Mouse (Mus musculus) small intestine, adult 2 months (tissue): ENCODE measurements at regions not wholly inside any gene's neighbourhood (a gene's known extent, or its start where the extent isn't known, plus 50 kb on each side); places are given as distances from the start of the nearest gene placed in this dataset.

Experiments
- H3K27ac ChIP-seq: fragments of 200-500 bp; 2 replicates; pipeline ENCODE4 v1.5.1; 2012; ENCODE audit warnings: low read depth, low read length, control low read depth, inconsistent platforms; ENCODE audit not compliant: insufficient read depth
- H3K27me3 ChIP-seq: fragments of 200-500 bp; 2 replicates; pipeline ENCODE4 v1.6.1; 2012; ENCODE audit warnings: mild to moderate bottlenecking, moderate library complexity, low read length, inconsistent platforms; ENCODE audit not compliant: control insufficient read depth, insufficient read depth
- H3K36me3 ChIP-seq: fragments of 200-500 bp; 2 replicates; pipeline ENCODE4 v1.6.1; 2012; ENCODE audit warnings: mild to moderate bottlenecking, low read length, control low read depth, inconsistent platforms; ENCODE audit not compliant: control insufficient read depth, insufficient read depth
- H3K4me1 ChIP-seq: fragments of 200-500 bp; 2 replicates; pipeline ENCODE4 v1.6.1; 2012; ENCODE audit warnings: low read length, inconsistent platforms, mixed read lengths; ENCODE audit not compliant: control insufficient read depth, insufficient read depth, insufficient read length
- H3K4me3 ChIP-seq: fragments of 200-500 bp; 2 replicates; pipeline ENCODE4 v1.5.1; 2012; ENCODE audit warnings: low read depth, mild to moderate bottlenecking, control low read depth, inconsistent platforms, low read length, moderate library complexity
- CTCF ChIP-seq: fragments of 200-500 bp; IDR thresholded peaks from 2 replicates; pipeline ENCODE4 v1.5.1; 2012; ENCODE audit warnings: low read depth, mild to moderate bottlenecking, control low read depth, inconsistent platforms, low read length, moderate library complexity, mixed read lengths; ENCODE audit not compliant: insufficient replicate concordance, insufficient read length; ENCODE audit errors: extremely low read depth
- POLR2A ChIP-seq: fragments of 200-500 bp; IDR thresholded peaks from 2 replicates; pipeline ENCODE4 v1.6.1; 2012; ENCODE audit warnings: low read depth, mild to moderate bottlenecking, control low read depth, inconsistent platforms, low read length, moderate library complexity
- WGBS: fragments of 180-500 bp; shearing (Covaris S2); methylation state at CpG from one replicate; pipeline ENCODE4 v1.1.7; 2018; 5-methylcytosine and 5-hydroxymethylcytosine counted together

DNA sequence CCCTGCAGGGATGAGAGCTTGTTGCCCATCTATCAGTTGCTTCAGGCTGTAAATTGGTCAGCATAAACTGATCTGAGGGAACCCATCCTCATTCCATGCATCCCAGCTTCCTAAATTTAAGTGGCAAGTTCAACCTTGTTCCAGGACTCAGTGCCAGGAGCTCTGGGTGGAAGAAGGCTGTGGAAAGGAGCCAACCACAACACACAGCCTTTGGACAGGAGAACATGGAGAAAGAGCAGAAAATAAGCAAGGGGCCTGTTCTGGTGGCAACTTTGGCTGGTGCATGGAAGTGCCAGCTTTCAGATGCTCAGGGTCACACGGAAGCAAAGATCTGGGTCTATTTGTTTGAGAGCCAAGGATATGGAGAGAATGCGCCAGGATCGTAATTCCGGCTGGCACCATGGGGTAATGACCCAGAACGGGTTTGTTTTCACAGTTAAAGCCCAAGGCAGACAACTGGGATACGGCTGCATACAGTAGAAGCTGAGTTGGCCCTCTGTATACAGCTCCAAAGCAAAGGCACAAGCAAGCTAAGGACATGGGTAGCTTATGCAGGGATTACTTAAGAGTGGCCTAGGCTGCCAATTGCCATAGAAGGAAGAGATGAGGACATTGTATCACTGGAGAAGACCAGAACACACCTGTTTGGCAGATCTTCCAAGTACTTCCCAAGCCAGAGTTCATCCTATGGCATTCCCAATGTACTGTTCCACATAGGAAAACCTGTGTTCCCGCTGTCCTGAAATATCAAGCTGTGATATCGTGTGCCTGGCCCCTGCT, 364.2 kb upstream of the Mgmt start:
- Histone ChIP-seq H3K27me3 (no peaks in the 10 kb centered on the region), H3K4me1 (no peaks in the 10 kb centered on the region), H3K4me3 (no peak overlapping the region), H3K36me3 (no peaks in the 10 kb centered on the region), H3K27ac (no peak overlapping the region)
- no peak for TF ChIP-seq CTCF
- no peak for TF ChIP-seq POLR2A
- 79% methylated on average over 8 of the region's 8 CpGs for WGBS

DNA sequence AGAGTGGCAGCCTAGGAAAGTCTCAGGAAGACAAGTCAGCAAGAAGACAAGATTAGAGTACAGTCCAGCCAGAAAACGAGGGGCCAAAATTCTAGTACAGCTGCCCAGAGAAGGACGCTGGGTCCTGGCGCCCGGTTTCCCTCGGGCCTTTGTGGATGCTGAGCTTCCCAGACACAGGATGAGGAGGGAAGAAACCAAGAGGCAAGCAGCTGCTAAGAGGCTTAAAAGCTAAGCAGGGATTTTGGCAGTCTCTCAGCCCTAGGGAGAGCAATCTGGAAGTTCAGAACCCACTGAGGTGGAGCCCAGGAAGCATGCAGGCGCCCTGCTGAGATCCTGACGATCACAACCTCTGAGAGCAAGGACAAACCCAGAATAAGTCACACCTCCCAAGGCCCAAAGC, 363.1 kb upstream of the Mgmt start:
- Histone ChIP-seq H3K4me3 (no peak overlapping the region), H3K27ac (no peak overlapping the region), H3K4me1 (no peaks in the 10 kb centered on the region), H3K36me3 (no peaks in the 10 kb centered on the region), H3K27me3 (no peaks in the 10 kb centered on the region)
- no peak for TF ChIP-seq CTCF
- no peak for TF ChIP-seq POLR2A
- WGBS = 63% methylated on average over 7 of the region's 7 CpGs

DNA sequence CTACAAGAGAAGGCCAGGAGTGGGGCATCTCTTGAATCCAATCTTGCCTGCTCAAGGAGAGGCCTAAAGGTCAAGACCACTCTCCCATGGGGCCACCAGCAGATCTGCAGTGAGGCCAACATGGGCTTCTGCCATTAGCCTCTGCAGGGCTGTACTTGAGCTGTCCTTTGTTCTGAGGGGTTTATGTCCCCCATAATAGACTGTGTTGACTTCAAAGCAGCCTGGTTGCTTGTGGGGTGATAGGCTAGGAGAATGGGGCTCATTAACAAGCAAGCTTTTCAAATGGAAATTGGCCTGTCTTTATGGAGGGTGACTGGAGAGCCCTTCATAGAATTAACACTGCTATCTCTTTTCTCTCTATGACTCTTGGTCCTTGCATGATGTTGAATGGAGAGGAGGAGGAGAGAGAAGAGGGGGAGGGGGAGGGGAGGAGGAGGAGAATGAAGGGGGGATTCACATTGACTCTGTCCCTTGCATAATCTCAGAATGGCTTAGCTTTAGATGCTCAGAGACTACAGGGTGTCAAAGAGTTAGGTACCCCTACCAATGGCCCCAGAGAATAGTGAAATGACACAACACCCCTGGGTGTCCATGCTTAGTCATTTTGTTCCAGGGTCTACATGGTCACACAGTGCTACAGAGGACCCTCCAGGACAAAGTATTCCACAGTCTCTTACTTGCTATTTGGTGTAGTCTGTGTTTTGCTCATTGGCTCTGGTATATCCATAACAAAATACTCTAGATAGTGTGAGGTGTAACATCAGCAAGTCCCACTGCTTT, 352.3 kb upstream of the Mgmt start:
- no peak for TF ChIP-seq POLR2A
- no peak for TF ChIP-seq CTCF
- H3K4me1 ChIP-seq = no peaks in the 10 kb centered on the region
- H3K27ac ChIP-seq = no peak overlapping the region

DNA sequence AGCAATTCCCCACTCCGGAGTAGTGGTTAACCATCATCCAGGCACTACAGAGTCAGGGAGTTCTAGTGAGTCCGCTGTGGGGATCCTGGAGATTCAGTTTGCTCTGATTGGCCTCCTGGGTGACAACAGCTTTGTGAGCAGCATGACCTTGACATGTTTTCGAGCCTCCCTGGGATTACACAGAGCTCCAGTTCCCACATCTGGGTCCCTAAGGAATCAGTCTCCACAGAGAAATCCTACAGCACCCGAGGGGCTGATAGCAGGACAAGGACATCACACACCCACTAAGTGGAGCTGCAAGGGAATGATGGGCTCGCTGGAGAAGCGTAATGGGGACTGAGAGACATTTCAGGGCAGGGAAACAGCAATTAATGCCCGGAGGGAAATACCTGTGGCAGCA, 351.5 kb upstream of the Mgmt start:
- Histone ChIP-seq H3K27me3 (no peaks in the 10 kb centered on the region), H3K36me3 (no peaks in the 10 kb centered on the region), H3K4me1 (no peaks in the 10 kb centered on the region), H3K4me3 (no peak overlapping the region), H3K27ac (no peak overlapping the region)
- TF ChIP-seq POLR2A = no peak
- WGBS = 66% methylated on average over 7 of the region's 7 CpGs

More for the DNA sequence above, 352.3 kb upstream of the Mgmt start:
- Histone ChIP-seq H3K4me3 (no peak overlapping the region), H3K27me3 (no peaks in the 10 kb centered on the region), H3K36me3 (no peaks in the 10 kb centered on the region)

DNA sequence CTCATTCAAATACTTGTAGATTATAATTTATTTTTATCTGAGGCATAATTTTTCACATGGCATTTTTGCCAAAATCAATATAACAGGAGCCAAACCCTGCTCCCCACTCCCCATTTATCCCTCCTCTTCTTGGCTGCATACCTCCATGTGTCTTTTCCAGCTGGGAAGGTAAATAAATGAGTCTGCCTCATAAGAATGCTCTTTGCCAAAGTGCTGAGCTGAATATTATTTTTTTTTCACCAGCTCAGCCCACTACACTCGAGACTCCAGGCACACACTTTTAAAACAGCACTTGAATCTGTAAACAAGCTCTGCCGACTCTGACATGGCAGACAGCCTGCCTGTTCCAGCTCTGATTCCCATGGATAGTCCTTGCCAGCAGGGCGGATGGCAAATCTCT, 346.6 kb upstream of the Mgmt start:
- Histone ChIP-seq H3K27ac (no peak overlapping the region), H3K4me1 (no peaks in the 10 kb centered on the region), H3K36me3 (no peaks in the 10 kb centered on the region), H3K27me3 (no peaks in the 10 kb centered on the region), H3K4me3 (no peak overlapping the region)
- TF ChIP-seq CTCF (no peak), POLR2A (no peak)
- 38% methylated on average over 3 of the region's 3 CpGs for WGBS

DNA sequence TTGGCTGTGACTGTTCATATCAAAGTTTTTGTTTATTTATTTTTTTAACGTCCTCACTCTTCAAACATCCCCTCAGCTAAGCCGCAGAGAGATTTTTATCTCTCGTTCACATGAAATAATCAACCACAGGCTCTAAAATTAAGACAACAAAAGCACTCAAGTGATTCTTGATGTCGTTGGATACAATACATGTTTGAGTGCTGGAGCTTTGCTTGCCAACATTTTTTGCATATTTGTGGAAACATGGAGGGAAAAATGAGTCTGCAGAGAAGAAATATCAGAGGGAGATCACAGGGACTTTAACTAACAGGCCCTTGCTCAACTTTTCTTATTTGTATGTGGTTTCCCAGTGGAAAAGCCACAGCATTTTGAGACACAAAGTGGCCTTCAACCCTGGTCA, 338.0 kb upstream of the Mgmt start:
- TF ChIP-seq POLR2A (no peak), CTCF (no peak)
- WGBS = 34% methylated on average over 4 of the region's 4 CpGs
- Histone ChIP-seq H3K27me3 (no peaks in the 10 kb centered on the region), H3K36me3 (no peaks in the 10 kb centered on the region), H3K27ac (no peak overlapping the region), H3K4me3 (no peak overlapping the region), H3K4me1 (no peaks in the 10 kb centered on the region)

DNA sequence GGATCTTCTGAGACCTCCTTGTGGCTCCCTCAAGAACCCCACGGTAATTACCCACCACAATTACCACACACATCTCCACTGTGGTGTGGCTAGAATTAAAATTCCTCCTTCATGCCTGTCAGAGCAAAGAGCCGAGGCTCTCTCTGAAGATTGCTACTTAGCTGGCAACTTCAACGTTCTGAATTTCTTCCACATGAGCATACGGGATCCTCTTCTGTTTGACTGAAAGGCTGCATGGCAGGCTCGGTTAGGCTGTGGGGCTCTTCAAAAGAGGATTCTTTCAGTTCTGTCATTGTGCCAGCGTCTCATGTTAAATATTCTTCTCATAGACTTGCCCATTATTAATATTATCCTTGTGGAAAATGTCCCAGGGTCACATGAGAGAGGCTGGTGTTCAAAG, 334.9 kb upstream of the Mgmt start:
- Histone ChIP-seq H3K4me3 (no peak overlapping the region), H3K36me3 (no peaks in the 10 kb centered on the region), H3K4me1 (no peaks in the 10 kb centered on the region), H3K27ac (no peak overlapping the region), H3K27me3 (no peaks in the 10 kb centered on the region)
- 80% methylated on average over 6 of the region's 6 CpGs for WGBS
- TF ChIP-seq POLR2A (no peak), CTCF (no peak)

DNA sequence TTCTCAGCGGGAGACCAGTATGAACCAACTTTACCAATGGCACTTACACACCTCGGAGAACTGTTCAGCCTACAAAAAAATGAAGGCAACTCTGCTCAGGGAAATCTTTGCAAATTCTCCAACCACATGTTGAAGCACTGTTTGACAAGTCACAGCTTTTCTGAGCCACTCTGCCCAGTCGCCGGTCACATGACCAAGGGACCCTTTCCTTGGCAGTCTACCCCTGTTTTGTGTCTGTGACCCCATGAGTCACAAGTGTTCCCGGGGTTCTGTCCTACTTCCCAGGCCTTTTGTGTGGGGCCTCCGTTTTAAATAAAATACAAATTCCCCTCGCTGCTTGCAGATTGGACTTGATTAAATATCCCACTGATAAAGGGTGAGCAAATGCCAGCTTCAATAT, 323.5 kb upstream of the Mgmt start:
- Histone ChIP-seq H3K4me1 (no peaks in the 10 kb centered on the region), H3K27ac (no peak overlapping the region), H3K27me3 (no peaks in the 10 kb centered on the region), H3K4me3 (no peak overlapping the region), H3K36me3 (no peaks in the 10 kb centered on the region)
- TF ChIP-seq CTCF (no peak), POLR2A (no peak)
- WGBS = 52% methylated on average over 7 of the region's 7 CpGs
